Mouse (Mus musculus): ENCODE measurements around the gene Mus81. TPM values are rescaled to one million over a fixed set of nuclear protein-coding genes. Genes with fewer than 3 reads are reported as not detected.

Mus81 gene
- polyA plus RNA-seq, 1 experiment from 2014 or later, result 46.6 TPM

GRCm38 (mm10) chr19:5459019-5459418, 29.2 kb downstream of the Mus81 start:
- Histone ChIP-seq H3K9ac (replicated peaks; ENCODE audit: low read depth, low read length) (no peak overlapping the region), H3K27ac (ENCODE audit: low read length) (no peak overlapping the region), H3K9me3 (ENCODE audit: control insufficient read depth, low read depth, low read length) (no peaks in the 10 kb centered on the region), H3K4me1 (ENCODE audit: control insufficient read depth, insufficient read depth, low read length) (peaks cover 31% of the 10 kb centered on the region), H3K27me3 (ENCODE audit: control insufficient read depth, insufficient read depth, low read length) (no peaks in the 10 kb centered on the region), H3K4me3 (ENCODE audit: low read depth, low read length) (no peak overlapping the region), H3K4me2 (replicated peaks; ENCODE audit: low read depth, low read length) (no peak overlapping the region), H3K36me3 (ENCODE audit: control insufficient read depth, insufficient read depth, low read length) (peaks cover 23% of the 10 kb centered on the region)
- no peak for ATAC-seq (ENCODE audit: insufficient number of reproducible peaks, insufficient read depth, low FRiP score, low read depth)
- WGBS, result 66% methylated on average over 7 of the region's 7 CpGs

- H3K4me2 ChIP-seq (replicated peaks; ENCODE audit: low read depth, low read length), result peak within 1 kb of the TSS; percentile 99
- peak; percentile 8; the same call in 1 of the 2 replicates for ATAC-seq (ENCODE audit: insufficient number of reproducible peaks, insufficient read depth, low FRiP score, low read depth)
- H3K36me3 ChIP-seq (ENCODE audit: control insufficient read depth, insufficient read depth, low read length), result peaks cover 16% of the 10 kb centered on the region
- H3K4me3 ChIP-seq (ENCODE audit: low read depth, low read length), result peak within 1 kb of the TSS; percentile 74
- H3K4me1 ChIP-seq (ENCODE audit: control insufficient read depth, insufficient read depth, low read length), result peaks cover 30% of the 10 kb centered on the region
- H3K9ac ChIP-seq (replicated peaks; ENCODE audit: low read depth, low read length), result peak within 1 kb of the TSS; percentile 78
- H3K27ac ChIP-seq (ENCODE audit: low read length), result peak within 1 kb of the TSS; percentile 87
- 7% methylated on average over 14 of the region's 14 CpGs for WGBS
- H3K9me3 ChIP-seq (ENCODE audit: control insufficient read depth, low read depth, low read length), result no peaks in the 10 kb centered on the region
- no peaks in the 10 kb centered on the region for H3K27me3 ChIP-seq (ENCODE audit: control insufficient read depth, insufficient read depth, low read length)
Observed at GRCm38 (mm10) chr19:5457746-5458442, 30.3 kb downstream of the Mus81 start, which contains the start of gene Ccdc85b. Gene Ccdc85b, minus strand, starts transcription at chr19:5457894.

- ATAC-seq (ENCODE audit: insufficient number of reproducible peaks, insufficient read depth, low FRiP score, low read depth), result peak; percentile 93
- peaks cover 30% of the 10 kb centered on the region for H3K4me1 ChIP-seq (ENCODE audit: control insufficient read depth, insufficient read depth, low read length)
- peak overlapping the region; percentile 78 for H3K9ac ChIP-seq (replicated peaks; ENCODE audit: low read depth, low read length)
- WGBS, result under 1% methylated on average over 70 of the region's 70 CpGs
- no peaks in the 10 kb centered on the region for H3K27me3 ChIP-seq (ENCODE audit: control insufficient read depth, insufficient read depth, low read length)
- peak overlapping the region; percentile 74 for H3K4me3 ChIP-seq (ENCODE audit: low read depth, low read length)
- H3K27ac ChIP-seq (ENCODE audit: low read length), result peak overlapping the region; percentile 87
- H3K9me3 ChIP-seq (ENCODE audit: control insufficient read depth, low read depth, low read length), result no peaks in the 10 kb centered on the region
- H3K36me3 ChIP-seq (ENCODE audit: control insufficient read depth, insufficient read depth, low read length), result peaks cover 9% of the 10 kb centered on the region; the same call in 1 of the 2 replicates
- H3K4me2 ChIP-seq (replicated peaks; ENCODE audit: low read depth, low read length), result peak overlapping the region; percentile 99
Observed at GRCm38 (mm10) chr19:5456922-5457745, 31.1 kb downstream of the Mus81 start.

GRCm38 (mm10) chr19:5456241-5456921, 31.8 kb downstream of the Mus81 start:
- Histone ChIP-seq H3K9me3 (ENCODE audit: control insufficient read depth, low read depth, low read length) (no peaks in the 10 kb centered on the region), H3K27ac (ENCODE audit: low read length) (peak overlapping the region; percentile 87), H3K9ac (replicated peaks; ENCODE audit: low read depth, low read length) (peak overlapping the region; percentile 78), H3K4me2 (replicated peaks; ENCODE audit: low read depth, low read length) (peak overlapping the region; percentile 99), H3K27me3 (ENCODE audit: control insufficient read depth, insufficient read depth, low read length) (no peaks in the 10 kb centered on the region), H3K4me3 (ENCODE audit: low read depth, low read length) (peak overlapping the region; percentile 74), H3K4me1 (ENCODE audit: control insufficient read depth, insufficient read depth, low read length) (peaks cover 29% of the 10 kb centered on the region), H3K36me3 (ENCODE audit: control insufficient read depth, insufficient read depth, low read length) (0 out of 2 replicates have a peak, but pooled peaks cover 6% of the 10 kb centered on the region)
- WGBS, result 4% methylated on average over 26 of the region's 26 CpGs
- no peak for ATAC-seq (ENCODE audit: insufficient number of reproducible peaks, insufficient read depth, low FRiP score, low read depth)

GRCm38 (mm10) chr19:5455568-5455967, 32.6 kb downstream of the Mus81 start:
- Histone ChIP-seq H3K4me3 (ENCODE audit: low read depth, low read length) (peak overlapping the region; percentile 74), H3K27ac (ENCODE audit: low read length) (peak overlapping the region; percentile 58; the same call in 1 of the 2 replicates), H3K36me3 (ENCODE audit: control insufficient read depth, insufficient read depth, low read length) (0 out of 2 replicates have a peak, but pooled peaks cover 6% of the 10 kb centered on the region)

GRCm38 (mm10) chr19:5455037-5455436, 33.2 kb downstream of the Mus81 start:
- H3K4me3 ChIP-seq (ENCODE audit: low read depth, low read length), result peak overlapping the region; percentile 74
- H3K9ac ChIP-seq (replicated peaks; ENCODE audit: low read depth, low read length), result no peak overlapping the region
- H3K36me3 ChIP-seq (ENCODE audit: control insufficient read depth, insufficient read depth, low read length), result 0 out of 2 replicates have a peak, but pooled peaks cover 6% of the 10 kb centered on the region
- no peak for ATAC-seq (ENCODE audit: insufficient number of reproducible peaks, insufficient read depth, low FRiP score, low read depth)
- no peak overlapping the region for H3K27ac ChIP-seq (ENCODE audit: low read length)
- H3K9me3 ChIP-seq (ENCODE audit: control insufficient read depth, low read depth, low read length), result no peaks in the 10 kb centered on the region
- H3K27me3 ChIP-seq (ENCODE audit: control insufficient read depth, insufficient read depth, low read length), result no peaks in the 10 kb centered on the region
- H3K4me1 ChIP-seq (ENCODE audit: control insufficient read depth, insufficient read depth, low read length), result peaks cover 24% of the 10 kb centered on the region
- H3K4me2 ChIP-seq (replicated peaks; ENCODE audit: low read depth, low read length), result peak overlapping the region; percentile 99
- 80% methylated on average over 12 of the region's 12 CpGs for WGBS

More at GRCm38 (mm10) chr19:5455568-5455967, 32.6 kb downstream of the Mus81 start:
- Histone ChIP-seq H3K9me3 (ENCODE audit: control insufficient read depth, low read depth, low read length) (no peaks in the 10 kb centered on the region), H3K4me1 (ENCODE audit: control insufficient read depth, insufficient read depth, low read length) (peaks cover 24% of the 10 kb centered on the region), H3K27me3 (ENCODE audit: control insufficient read depth, insufficient read depth, low read length) (no peaks in the 10 kb centered on the region), H3K4me2 (replicated peaks; ENCODE audit: low read depth, low read length) (peak overlapping the region; percentile 99), H3K9ac (replicated peaks; ENCODE audit: low read depth, low read length) (peak overlapping the region; percentile 78; the same call in 1 of the 2 replicates)
- WGBS, result 50% methylated on average over 8 of the region's 8 CpGs
- no peak for ATAC-seq (ENCODE audit: insufficient number of reproducible peaks, insufficient read depth, low FRiP score, low read depth)

- WGBS, result 79% methylated on average over 6 of the region's 6 CpGs
- Histone ChIP-seq H3K36me3 (ENCODE audit: control insufficient read depth, insufficient read depth, low read length) (0 out of 2 replicates have a peak, but pooled peaks cover 6% of the 10 kb centered on the region), H3K4me1 (ENCODE audit: control insufficient read depth, insufficient read depth, low read length) (peaks cover 34% of the 10 kb centered on the region), H3K27me3 (ENCODE audit: control insufficient read depth, insufficient read depth, low read length) (peaks cover 10% of the 10 kb centered on the region), H3K9me3 (ENCODE audit: control insufficient read depth, low read depth, low read length) (no peaks in the 10 kb centered on the region), H3K4me2 (replicated peaks; ENCODE audit: low read depth, low read length) (no peak overlapping the region), H3K4me3 (ENCODE audit: low read depth, low read length) (no peak overlapping the region), H3K27ac (ENCODE audit: low read length) (no peak overlapping the region), H3K9ac (replicated peaks; ENCODE audit: low read depth, low read length) (no peak overlapping the region)
- no peak for ATAC-seq (ENCODE audit: insufficient number of reproducible peaks, insufficient read depth, low FRiP score, low read depth)
Observed at GRCm38 (mm10) chr19:5451766-5452165, 36.4 kb downstream of the Mus81 start.

- peaks cover 16% of the 10 kb centered on the region for H3K4me1 ChIP-seq (ENCODE audit: control insufficient read depth, insufficient read depth, low read length)
- H3K9me3 ChIP-seq (ENCODE audit: control insufficient read depth, low read depth, low read length), result no peaks in the 10 kb centered on the region
- 0 out of 2 replicates have a peak, but pooled peaks cover 6% of the 10 kb centered on the region for H3K36me3 ChIP-seq (ENCODE audit: control insufficient read depth, insufficient read depth, low read length)
- WGBS, result 81% methylated on average over 3 of the region's 3 CpGs
- no peak overlapping the region for H3K9ac ChIP-seq (replicated peaks; ENCODE audit: low read depth, low read length)
- no peak for ATAC-seq (ENCODE audit: insufficient number of reproducible peaks, insufficient read depth, low FRiP score, low read depth)
- no peak overlapping the region for H3K27ac ChIP-seq (ENCODE audit: low read length)
- H3K27me3 ChIP-seq (ENCODE audit: control insufficient read depth, insufficient read depth, low read length), result peaks cover 14% of the 10 kb centered on the region
- H3K4me3 ChIP-seq (ENCODE audit: low read depth, low read length), result no peak overlapping the region
- no peak overlapping the region for H3K4me2 ChIP-seq (replicated peaks; ENCODE audit: low read depth, low read length)
Observed at GRCm38 (mm10) chr19:5449673-5450072, 38.5 kb downstream of the Mus81 start.

Data from stomach, embryonic 14.5 days (tissue).